Mouse (Mus musculus): ENCODE measurements around the gene Htr1d. TPM values are rescaled to one million over a fixed set of nuclear protein-coding genes. Genes with fewer than 3 reads are reported as not detected.

Htr1d gene
- total RNA-seq, 2 experiments from 2014 or later: 0.98 to 1.3 TPM

- DNase-seq (ENCODE audit: low spot score in 2 of 2): no peak
Measured at GRCm38 (mm10) chr4:136451564-136451963, 28.2 kb downstream of the Htr1d start.

DNA sequence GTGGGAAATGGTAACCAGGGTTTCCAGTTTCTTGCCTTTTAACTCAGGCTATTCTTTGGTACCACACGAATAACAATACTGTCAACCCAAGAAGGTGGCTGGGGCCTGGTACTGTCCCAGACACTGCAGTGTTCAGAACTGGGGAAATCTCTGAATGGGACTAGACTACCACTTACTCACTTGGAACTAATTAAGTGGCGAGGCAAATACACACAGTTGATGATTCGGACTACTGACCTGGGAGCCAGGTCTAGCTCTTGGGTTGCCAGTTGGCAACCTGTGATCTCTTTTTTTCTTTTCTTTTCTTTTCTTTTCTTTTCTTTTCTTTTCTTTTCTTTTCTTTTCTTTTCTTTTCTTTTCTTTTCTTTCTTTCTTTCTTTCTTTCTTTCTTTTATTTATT is 29.0 kb downstream of the Htr1d start:
- DNase-seq (ENCODE audit: low spot score in 2 of 2): no peak

GRCm38 (mm10) chr4:136452792-136453191 is 29.5 kb downstream of the Htr1d start:
- no peak for DNase-seq (ENCODE audit: low spot score in 2 of 2)

- DNase-seq (ENCODE audit: low spot score in 2 of 2): peak; percentile 88 to 90
Measured at GRCm38 (mm10) chr4:136454850-136455260, 31.5 kb downstream of the Htr1d start.

DNA sequence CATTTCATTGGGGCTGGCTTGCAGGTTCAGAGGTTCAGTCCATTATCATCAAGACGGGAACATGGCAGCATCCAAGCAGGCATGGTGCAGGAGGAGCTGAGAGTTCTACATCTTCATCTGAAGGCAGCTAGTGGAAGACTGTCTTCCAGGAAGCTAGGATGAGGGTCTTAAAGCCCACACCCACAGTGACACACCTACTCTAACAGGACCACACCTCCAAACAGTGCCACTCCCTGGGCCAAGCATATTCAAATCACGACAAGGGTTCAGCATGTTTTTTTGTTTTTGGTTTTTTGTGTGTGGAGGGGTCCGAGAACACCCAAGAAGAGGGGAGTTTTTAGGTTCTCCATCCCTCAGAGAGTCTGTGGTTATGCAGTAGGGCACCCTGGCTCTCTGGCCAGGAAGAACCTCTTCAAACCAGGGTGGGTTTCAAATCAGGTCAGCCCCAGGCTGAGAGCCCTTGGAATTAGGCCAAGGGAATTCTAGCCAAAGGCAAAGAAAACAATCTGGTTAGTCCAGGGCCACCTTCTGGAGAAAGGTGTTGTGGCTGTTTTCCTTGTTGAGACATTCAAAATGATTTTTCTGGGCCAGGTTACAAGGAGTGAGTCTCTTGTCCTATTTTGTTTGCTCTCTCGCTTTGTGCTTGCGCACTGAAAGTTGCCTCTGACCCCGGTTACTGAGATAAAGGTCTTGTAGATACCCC is 33.3 kb downstream of the Htr1d start:
- DNase-seq (ENCODE audit: low spot score in 2 of 2): no peak

GRCm38 (mm10) chr4:136458276-136458675 is 35.0 kb downstream of the Htr1d start:
- DNase-seq (ENCODE audit: low spot score in 2 of 2): no peak

DNA sequence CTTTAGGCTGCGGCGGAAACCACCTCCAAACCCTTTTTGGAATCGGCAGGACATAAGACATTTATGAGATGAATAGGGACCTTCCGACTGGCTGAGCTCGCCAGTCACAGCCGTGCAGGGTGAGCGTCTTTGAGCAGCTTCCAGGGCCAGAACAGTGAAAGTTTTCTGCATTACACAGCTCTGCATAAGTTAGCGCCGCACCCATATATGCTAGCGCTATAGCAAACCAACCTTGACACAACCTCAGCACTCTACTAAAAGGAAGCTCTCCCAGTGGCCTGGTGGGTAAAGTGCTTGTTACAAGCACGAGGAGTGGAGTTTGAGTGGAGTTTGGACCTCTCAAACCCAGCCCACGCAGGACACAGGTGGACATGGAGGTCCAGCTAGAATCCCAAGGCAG is 35.9 kb downstream of the Htr1d start:
- DNase-seq (ENCODE audit: low spot score in 2 of 2): no peak

DNA sequence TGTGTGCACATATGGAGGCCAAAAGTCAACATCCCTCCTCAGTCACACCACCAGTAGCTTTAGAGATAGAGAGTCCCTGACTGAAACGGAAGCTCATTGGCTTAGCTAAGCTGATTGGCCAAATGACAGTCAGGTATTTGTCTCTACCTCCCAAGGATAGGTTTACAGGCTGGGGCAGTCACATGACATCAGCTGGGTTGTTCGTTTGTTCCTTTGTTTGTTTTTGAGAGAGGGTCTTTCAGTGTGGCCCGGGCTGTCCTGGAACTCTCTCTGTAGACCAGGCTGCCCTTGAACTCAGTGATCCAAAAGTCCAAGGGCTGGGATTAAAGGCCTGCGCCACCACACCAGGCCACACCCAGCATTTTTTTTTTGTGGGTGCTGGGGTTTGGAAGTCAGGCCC is 37.9 kb downstream of the Htr1d start:
- no peak for DNase-seq (ENCODE audit: low spot score in 2 of 2)

- DNase-seq (ENCODE audit: low spot score in 2 of 2): no peak
Measured at GRCm38 (mm10) chr4:136461761-136462085, 38.4 kb downstream of the Htr1d start.

DNA sequence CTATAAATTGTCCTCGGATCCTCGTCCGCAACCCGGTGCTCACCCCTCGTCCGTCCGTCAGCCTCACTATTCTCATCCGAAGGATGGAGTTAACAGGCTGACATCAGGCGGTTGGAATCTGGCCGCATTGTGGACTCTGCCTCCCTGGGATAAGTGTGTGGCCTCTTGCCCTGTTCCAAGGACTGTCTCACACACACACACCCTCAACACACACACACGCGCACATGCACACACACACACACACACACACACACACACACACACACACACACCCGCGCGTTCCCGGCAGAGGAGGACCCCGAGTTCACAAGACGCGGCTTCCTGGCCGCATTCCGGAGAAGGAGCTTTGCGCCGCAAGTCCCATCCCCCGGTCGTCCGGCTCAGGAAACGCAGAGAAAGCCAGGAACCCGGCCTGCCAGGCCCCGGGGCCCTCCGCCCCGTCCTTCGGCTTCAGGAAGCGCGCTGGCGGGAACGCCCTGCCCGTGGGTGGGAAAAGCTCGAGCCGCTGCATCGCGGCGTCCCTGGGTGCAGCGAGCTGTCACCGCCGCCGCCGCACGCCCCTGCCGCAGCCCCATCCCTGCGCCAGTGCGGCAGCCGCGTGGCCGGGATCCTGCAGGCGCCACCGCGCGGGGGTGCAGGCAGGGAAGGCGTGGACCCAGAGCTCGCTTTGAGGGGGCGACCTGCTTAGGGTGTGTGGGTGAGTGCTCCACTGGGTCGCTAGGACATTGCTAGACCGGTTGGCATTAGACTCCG is 38.9 kb downstream of the Htr1d start, which contains the start of gene 6030445D17Rik:
TSS of gene 6030445D17Rik (plus strand) at position 165 of the 753 bp plus-strand sequence.
- DNase-seq (ENCODE audit: low spot score in 2 of 2): peak; percentile 64 to 73

- DNase-seq (ENCODE audit: low spot score in 2 of 2): peak; percentile 21 to 31
Measured at GRCm38 (mm10) chr4:136462839-136463178, 39.5 kb downstream of the Htr1d start.

- DNase-seq (ENCODE audit: low spot score in 2 of 2): no peak
Measured at GRCm38 (mm10) chr4:136463436-136463835, 40.1 kb downstream of the Htr1d start.

GRCm38 (mm10) chr4:136466226-136466625 is 42.9 kb downstream of the Htr1d start:
- DNase-seq (ENCODE audit: low spot score in 2 of 2): no peak

DNA sequence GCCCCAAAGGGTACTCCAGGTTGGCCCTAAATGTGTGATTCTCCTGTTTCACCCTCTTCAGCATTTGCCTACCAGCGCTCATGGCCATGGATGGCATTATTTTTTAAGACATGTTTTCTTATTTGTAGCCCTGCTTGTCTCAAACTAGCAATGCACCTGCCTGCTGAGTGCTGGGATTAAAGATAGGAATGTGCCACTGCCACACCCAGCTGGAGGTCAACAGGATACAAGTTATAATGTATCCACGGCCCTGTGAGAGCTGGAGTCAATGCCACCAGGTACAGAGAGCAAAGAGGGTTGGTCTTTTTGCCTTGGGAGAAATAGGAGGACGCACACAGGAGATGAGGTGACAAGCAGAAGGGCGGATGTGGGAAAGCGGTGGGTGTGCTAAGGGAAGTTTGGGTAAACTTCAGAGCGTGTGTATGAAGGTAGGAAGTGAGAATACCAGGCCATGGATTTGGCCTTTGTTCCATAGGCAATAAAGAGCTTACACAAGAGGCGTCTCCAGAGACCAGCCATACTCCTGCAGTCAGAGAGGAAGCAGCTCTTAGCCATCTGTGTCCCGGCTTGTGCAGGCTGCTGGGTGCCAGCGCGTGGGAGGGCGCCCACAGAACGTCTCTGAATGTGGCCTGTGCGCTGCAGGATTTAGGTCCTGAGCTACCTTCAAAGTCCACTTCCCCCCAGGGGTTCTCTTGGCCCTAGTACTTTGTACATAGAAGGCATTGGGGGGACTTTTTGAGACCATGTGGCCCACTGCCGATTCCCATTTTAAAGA is 45.4 kb downstream of the Htr1d start:
- peak; percentile 47 to 65 for DNase-seq (ENCODE audit: low spot score in 2 of 2)

DNA sequence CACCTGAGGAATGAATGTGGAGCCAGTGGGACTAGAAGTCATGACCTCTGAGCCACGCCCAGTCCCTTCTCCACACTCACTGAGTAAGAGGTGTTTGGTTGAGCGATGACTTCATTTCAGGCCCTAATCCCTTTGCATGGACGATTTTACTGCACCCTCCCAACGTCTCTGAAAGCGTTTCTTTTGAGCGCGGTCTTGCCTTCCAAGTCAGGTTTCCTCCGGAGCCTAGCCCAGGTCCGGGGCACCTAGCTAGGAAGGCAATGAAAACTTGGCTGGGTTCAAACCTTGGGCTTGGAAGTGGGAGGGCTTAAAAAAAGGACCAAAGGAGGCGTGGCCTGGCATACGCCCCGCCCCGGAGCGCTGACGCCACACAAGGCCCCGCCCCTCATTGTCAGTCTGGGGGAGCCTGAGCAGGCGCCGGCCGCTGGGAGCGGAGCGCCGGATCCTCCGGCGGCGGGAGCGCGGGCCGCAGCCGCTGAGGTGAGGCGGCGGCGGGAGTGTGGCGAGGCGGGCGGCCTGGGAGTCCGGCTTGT is 46.1 kb downstream of the Htr1d start, which contains the start of gene Luzp1:
TSS of gene Luzp1 (plus strand) at position 391 of the 533 bp plus-strand sequence.
- DNase-seq (ENCODE audit: low spot score in 2 of 2): peak; percentile 94 to 97

- DNase-seq (ENCODE audit: low spot score in 2 of 2): no peak
Measured at GRCm38 (mm10) chr4:136469941-136470346, 46.6 kb downstream of the Htr1d start.

DNA sequence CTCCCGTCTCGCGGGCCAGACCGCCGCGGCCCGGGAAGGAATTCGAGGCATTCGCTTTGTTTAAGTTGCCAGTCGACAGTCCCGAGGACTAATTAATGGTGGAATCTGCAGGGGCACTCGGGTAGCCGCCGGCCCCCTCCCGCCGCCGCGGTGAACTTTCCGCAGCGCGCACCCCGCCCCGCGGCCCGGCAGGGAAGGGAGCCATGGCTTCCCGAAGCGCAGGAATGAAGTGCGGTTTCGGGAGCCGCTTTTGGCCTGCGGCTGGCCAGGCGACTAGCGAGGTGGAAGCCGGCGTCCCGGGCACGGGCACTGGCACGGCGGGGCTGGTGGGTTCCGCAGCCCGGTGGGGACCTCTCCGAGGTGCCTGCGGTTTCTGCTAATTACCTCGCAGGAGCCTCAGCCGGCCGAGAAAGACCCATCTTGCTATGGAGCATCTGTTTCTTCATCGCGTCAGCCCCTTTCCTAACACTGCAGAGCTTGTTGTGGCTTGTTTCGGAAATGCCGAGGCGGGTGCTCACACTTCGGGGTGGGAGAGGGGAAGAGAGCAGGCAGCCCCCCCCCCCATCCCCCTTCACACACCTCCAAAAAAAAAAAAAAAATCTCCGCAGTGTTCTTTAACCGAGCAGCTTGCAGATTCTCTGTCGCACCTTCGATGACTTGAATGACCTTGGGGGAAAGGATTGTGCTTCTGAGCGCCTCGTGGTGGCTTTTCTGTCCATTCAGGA is 47.2 kb downstream of the Htr1d start:
- DNase-seq (ENCODE audit: low spot score in 2 of 2): peak; percentile 44 to 64

GRCm38 (mm10) chr4:136476692-136477091 is 53.4 kb downstream of the Htr1d start:
- no peak for DNase-seq (ENCODE audit: low spot score in 2 of 2)

- DNase-seq (ENCODE audit: low spot score in 2 of 2): no peak
Measured at GRCm38 (mm10) chr4:136486549-136486948, 63.2 kb downstream of the Htr1d start.

All from layer of hippocampus, postnatal 10 days (tissue).